Comparison of ENCODE assay signal across 18 mouse cellular contexts in genomic region chr19:28336651-28337510, GRCm38 (mm10).
DNase-seq lines count a peak whose midpoint lies in the region; ATAC-seq and TF ChIP-seq lines count a peak whose summit lies in the region.
"Had no signal": no experiment of that assay in that cellular context is flagged by ENCODE, and none has a peak within 500 bp of the region (broad histone marks: within the 10 kb centered on the region; RNA-seq: fewer than 3 reads in every experiment).

No protein-coding gene starts in this region.

- H3K27me3 ChIP-seq in hindbrain, embryonic 10.5 days (ENCODE audit: insufficient read depth, poor library complexity, severe bottlenecking), result no peaks in the 10 kb centered on the region
- H3K27me3 ChIP-seq in hindbrain, embryonic 13.5 days, result no peaks in the 10 kb centered on the region
- no peaks in the 10 kb centered on the region for H3K27me3 ChIP-seq in Patski
- peaks cover 73% of the 10 kb centered on the region for H3K27me3 ChIP-seq in midbrain, embryonic 12.5 days
- H3K27me3 ChIP-seq: liver, embryonic 12.5 days; lung, embryonic 15.5 days had no signal

- H3K27ac ChIP-seq in hindbrain, embryonic 10.5 days, result peak overlapping the region; percentile 77
- H3K27ac ChIP-seq in hindbrain, embryonic 13.5 days, result no peak overlapping the region; the same call in none of the 2 replicates
- no peak overlapping the region for H3K27ac ChIP-seq in midbrain, embryonic 12.5 days (replicated peaks)
- H3K27ac ChIP-seq: gastrocnemius, adult 2 months; heart, adult 2 months; liver, embryonic 12.5 days; lung, embryonic 15.5 days had no signal

- H3K36me3 ChIP-seq in hindbrain, embryonic 10.5 days, result no peaks in the 10 kb centered on the region
- H3K36me3 ChIP-seq in hindbrain, embryonic 13.5 days, result no peaks in the 10 kb centered on the region
- no peaks in the 10 kb centered on the region for H3K36me3 ChIP-seq in midbrain, embryonic 12.5 days
- H3K36me3 ChIP-seq: G1E; liver, embryonic 12.5 days; lung, embryonic 15.5 days had no signal

- CTCF ChIA-PET in Patski (lab: Charles Lee), result interaction anchor here (2.0 kb wide), 1 partner anchor 13 kb away, joined by 5 read pairs; no protein-coding TSS in a partner anchor

- no peak overlapping the region for H3K4me3 ChIP-seq in hindbrain, embryonic 10.5 days
- H3K4me3 ChIP-seq in hindbrain, embryonic 13.5 days, result no peak overlapping the region
- H3K4me3 ChIP-seq in midbrain, embryonic 12.5 days, result no peak overlapping the region
- H3K4me3 ChIP-seq: gastrocnemius, adult 2 months; heart, adult 2 months; liver, embryonic 12.5 days; lung, embryonic 15.5 days had no signal

- peaks cover 41% of the 10 kb centered on the region for H3K4me1 ChIP-seq in hindbrain, embryonic 10.5 days (replicated peaks)
- peaks cover 27% of the 10 kb centered on the region for H3K4me1 ChIP-seq in hindbrain, embryonic 13.5 days (replicated peaks)
- peaks cover 36% of the 10 kb centered on the region for H3K4me1 ChIP-seq in midbrain, embryonic 12.5 days
- H3K4me1 ChIP-seq: liver, embryonic 12.5 days had no signal

- POLR2A ChIA-PET in Patski (lab: Charles Lee), result interaction anchor here (0.6 to 1.7 kb wide), 3 partner anchors 9 to 328 kb away, joined by 3 to 5 read pairs (median 5); no protein-coding TSS in a partner anchor

- WGBS in hindbrain, embryonic 10.5 days, result 47% methylated on average over 4 of the region's 4 CpGs
- 36% methylated on average over 4 of the region's 4 CpGs for WGBS in hindbrain, embryonic 13.5 days
- WGBS in midbrain, embryonic 12.5 days, result 15% methylated on average over 4 of the region's 4 CpGs

- no peak for DNase-seq in hindbrain, embryonic 10.5 days (ENCODE audit: low spot score)
- DNase-seq in Patski (ENCODE audit: low read depth, low spot score), result peak; percentile 42
- DNase-seq in embryo, embryonic 10.5 days (ENCODE audit: low spot score), result peak; percentile 67
- no peak for DNase-seq in thymus, postnatal 25 days
- DNase-seq in adrenal gland, adult 18-20 months (ENCODE audit: low spot score in 2 of 2), result no peak
- DNase-seq: adrenal gland, postnatal 25 days; cerebellum, adult 9-10 months; gastrocnemius, adult 2 months; heart, adult 2 months; heart, postnatal 14 days; kidney, postnatal 4 days; layer of hippocampus, postnatal 36 days had no signal

- in situ Hi-C loops in Patski (cut with MboI; ENCODE audit: low pct_unique_long_range_greater_than_20kb), result no loop called here

- no peaks in the 10 kb centered on the region for H3K9me3 ChIP-seq in hindbrain, embryonic 10.5 days
- no peaks in the 10 kb centered on the region for H3K9me3 ChIP-seq in hindbrain, embryonic 13.5 days
- H3K9me3 ChIP-seq in midbrain, embryonic 12.5 days, result no peaks in the 10 kb centered on the region
- H3K9me3 ChIP-seq: G1E; liver, embryonic 12.5 days; lung, embryonic 15.5 days had no signal

- H3K9ac ChIP-seq in hindbrain, embryonic 13.5 days, result no peak overlapping the region
- no peak overlapping the region for H3K9ac ChIP-seq in midbrain, embryonic 12.5 days (replicated peaks)
- H3K9ac ChIP-seq: liver, embryonic 12.5 days; lung, embryonic 15.5 days had no signal

- H3K4me2 ChIP-seq in hindbrain, embryonic 13.5 days, result no peak overlapping the region
- H3K4me2 ChIP-seq in midbrain, embryonic 12.5 days (replicated peaks), result peak overlapping the region; percentile 9; the same call in 1 of the 2 replicates
- H3K4me2 ChIP-seq: liver, embryonic 12.5 days; lung, embryonic 15.5 days had no signal

- no peak for ATAC-seq in hindbrain, embryonic 13.5 days (ENCODE audit: low FRiP score)
- peak; percentile 25 for ATAC-seq in Patski
- ATAC-seq in midbrain, embryonic 12.5 days (ENCODE audit: low FRiP score, low read depth), result peak; percentile 78
- ATAC-seq: intestine, postnatal 0 days; liver, embryonic 12.5 days had no signal

- no peak for TF ChIP-seq CTCF in Patski (IDR thresholded peaks at IDR 0.05)

Comparison
In these comparisons a context has a peak if more than half of its experiments do, and no peak if none do; other contexts are left out.
1. DNase-seq: peak in Patski (single experiment) and embryo, embryonic 10.5 days (single experiment); none in hindbrain, embryonic 10.5 days (single experiment), thymus, postnatal 25 days (single experiment) and adrenal gland, adult 18-20 months (0 of 2).